Comparison of ENCODE assay signal across 9 mouse cellular contexts in the genomic region with DNA sequence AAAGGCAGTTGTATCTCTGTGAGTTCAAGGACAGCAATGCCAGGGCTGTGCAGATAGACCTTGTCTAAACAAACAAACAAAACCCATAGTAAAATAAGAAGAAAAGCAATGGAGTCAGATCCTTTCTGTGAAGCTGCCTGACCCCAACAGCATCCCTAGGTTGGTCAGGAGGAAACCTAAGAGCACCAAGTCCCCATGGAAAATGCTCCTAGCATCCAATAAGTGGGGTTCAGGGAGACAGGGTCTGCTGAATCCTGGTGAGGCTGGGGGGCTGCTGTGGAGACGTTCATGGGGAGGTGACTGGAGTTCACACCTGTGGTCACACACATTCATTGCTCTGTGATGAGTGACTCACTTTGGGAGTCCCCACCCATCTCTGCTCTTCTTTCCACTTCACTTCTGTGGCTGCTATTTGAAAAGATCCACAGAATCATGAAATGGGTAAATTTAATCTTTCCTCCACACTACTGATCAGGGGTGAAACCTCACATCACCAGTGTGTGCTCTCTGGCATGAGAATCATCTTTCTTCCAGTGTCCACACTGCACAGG. TPM values are rescaled to one million over a fixed set of nuclear protein-coding genes. Genes with fewer than 3 reads are reported as not detected.
A peak's percentile ranks its signal among the peaks of the same experiment; 100 is the strongest.
DNase-seq lines count a peak whose midpoint lies in the region; ATAC-seq lines count a peak whose summit lies in the region.
"Not testable (repeated sequence)": the region's sequence is repeated elsewhere in the genome, so short reads cannot be mapped to it uniquely, and the experiment has no call there.
"Had no signal": no experiment of that assay in that cellular context is flagged by ENCODE, and none has a peak within 500 bp of the region (broad histone marks: within the 10 kb centered on the region; RNA-seq: fewer than 3 reads in every experiment).

No protein-coding gene starts in this region.

- not testable (repeated sequence) for H3K9me3 ChIP-seq in heart, embryonic 10.5 days; midbrain, embryonic 11.5 days (ENCODE audit: control insufficient read depth, low read length)

- ATAC-seq in midbrain, embryonic 11.5 days (ENCODE audit: low FRiP score), result not testable (repeated sequence)

- H3K4me3 ChIP-seq in heart, embryonic 10.5 days; midbrain, embryonic 11.5 days (ENCODE audit: low read depth, low read length): not testable (repeated sequence)

- peaks cover 46% of the 10 kb centered on the region for H3K27me3 ChIP-seq in heart, embryonic 10.5 days (ENCODE audit: insufficient read depth, poor library complexity, severe bottlenecking)
- H3K27me3 ChIP-seq in midbrain, embryonic 11.5 days (ENCODE audit: control insufficient read depth, insufficient read depth, low read length), result not testable (repeated sequence)

- WGBS in heart, embryonic 10.5 days, result 48% methylated on average over 1 of the region's 1 CpGs
- 57% methylated on average over 1 of the region's 1 CpGs for WGBS in midbrain, embryonic 11.5 days

- H3K36me3 ChIP-seq in heart, embryonic 10.5 days; midbrain, embryonic 11.5 days (ENCODE audit: control insufficient read depth, insufficient read depth, low read length): not testable (repeated sequence)

- H3K4me2 ChIP-seq in midbrain, embryonic 11.5 days, result not testable (repeated sequence)

- H3K4me1 ChIP-seq in heart, embryonic 10.5 days; midbrain, embryonic 11.5 days (ENCODE audit: control insufficient read depth, insufficient read depth, low read length): not testable (repeated sequence)

- not testable (repeated sequence) for H3K9ac ChIP-seq in midbrain, embryonic 11.5 days (ENCODE audit: low read length)

- peak; percentile 36 for DNase-seq in CD4-positive helper T cell, adult 2 months (ENCODE audit: low read depth, low spot score)
- peak; percentile 82 for DNase-seq in heart, adult 11 months
- DNase-seq in heart, embryonic 10.5 days (ENCODE audit: low spot score), result peak; percentile 57
- peak; percentile 63 for DNase-seq in induced T-regulatory cell, adult 2 months (ENCODE audit: low read depth)
- DNase-seq in midbrain, embryonic 11.5 days (ENCODE audit: low spot score, missing footprints), result peak; percentile 67
- DNase-seq in natural killer cell, adult 2 months (ENCODE audit: low spot score in 2 of 2), result peak; percentile 56 to 69
- peak; percentile 19 for DNase-seq in testis, postnatal 10 days (ENCODE audit: low spot score)

- H3K27ac ChIP-seq in heart, embryonic 10.5 days; midbrain, embryonic 11.5 days (ENCODE audit: low read depth, low read length): not testable (repeated sequence)

RNA-seq across cellular contexts. Expression of gene H2-Q7, which starts 1.5 kb away (rescaled TPM):
- polyA plus RNA-seq in heart, embryonic 10.5 days (2016; fragmentation: Nextera tagmentation; extraction: Ambion mirVana), result 2.2 and 12.2 TPM in 2 replicates
- polyA plus RNA-seq in midbrain, embryonic 11.5 days (2014; fragmentation: Nextera tagmentation; extraction: Ambion mirVana), result 9.3 and 10.0 TPM in 2 replicates

RNA-seq across cellular contexts. Expression of gene H2-Q6, which starts 12.8 kb away (rescaled TPM):
- 0.17 and 4.9 TPM in 2 replicates for polyA plus RNA-seq in heart, embryonic 10.5 days (2016; fragmentation: Nextera tagmentation; extraction: Ambion mirVana)
- 0.33 and 0.93 TPM in 2 replicates for polyA plus RNA-seq in midbrain, embryonic 11.5 days (2014; fragmentation: Nextera tagmentation; extraction: Ambion mirVana)
- polyA plus RNA-seq: C2C12 had no signal

RNA-seq across cellular contexts. Expression of gene H2-Q10, which starts 32.4 kb away (rescaled TPM):
- 0.25 and 4.7 TPM in 2 replicates for polyA plus RNA-seq in heart, embryonic 10.5 days (2016; fragmentation: Nextera tagmentation; extraction: Ambion mirVana)
- polyA plus RNA-seq in midbrain, embryonic 11.5 days (2014; fragmentation: Nextera tagmentation; extraction: Ambion mirVana), result 0.11 and 0.12 TPM in 2 replicates
- polyA plus RNA-seq: G1E had no signal

RNA-seq across cellular contexts. Expression of gene H2-Q4, which starts 58.0 kb away (rescaled TPM):
- polyA plus RNA-seq in heart, embryonic 10.5 days (2016; fragmentation: Nextera tagmentation; extraction: Ambion mirVana), result 1.8 and 2.1 TPM in 2 replicates
- polyA plus RNA-seq in midbrain, embryonic 11.5 days (2014; fragmentation: Nextera tagmentation; extraction: Ambion mirVana), result 1.9 and 2.5 TPM in 2 replicates
- polyA plus RNA-seq: G1E had no signal

Comparison
In these comparisons a context has a peak if more than half of its experiments do, and no peak if none do; other contexts are left out.
1. DNase-seq: peak in every context shown above with its lines; median percentile 82 in heart, adult 11 months; 67 in midbrain, embryonic 11.5 days; 63 in induced T-regulatory cell, adult 2 months; 62 in natural killer cell, adult 2 months; 57 in heart, embryonic 10.5 days; 36 in CD4-positive helper T cell, adult 2 months; 19 in testis, postnatal 10 days.